Mouse (Mus musculus) mesoderm, embryonic 11.5 days (tissue): ENCODE data around the gene Ccdc180.

Experiments used
- DNase-seq: peaks from one replicate; pipeline ENCODE4 v3.0.0-alpha.2; 2012; ENCODE audit warnings: low read depth, low spot score

The Ccdc180 gene

GRCm38 (mm10) chr4:45890066-45890761 lies at the start of gene Ccdc180:
TSS of gene Ccdc180 (plus strand) at chr4:45890303.
- DNase-seq, result peak; percentile 83

DNA sequence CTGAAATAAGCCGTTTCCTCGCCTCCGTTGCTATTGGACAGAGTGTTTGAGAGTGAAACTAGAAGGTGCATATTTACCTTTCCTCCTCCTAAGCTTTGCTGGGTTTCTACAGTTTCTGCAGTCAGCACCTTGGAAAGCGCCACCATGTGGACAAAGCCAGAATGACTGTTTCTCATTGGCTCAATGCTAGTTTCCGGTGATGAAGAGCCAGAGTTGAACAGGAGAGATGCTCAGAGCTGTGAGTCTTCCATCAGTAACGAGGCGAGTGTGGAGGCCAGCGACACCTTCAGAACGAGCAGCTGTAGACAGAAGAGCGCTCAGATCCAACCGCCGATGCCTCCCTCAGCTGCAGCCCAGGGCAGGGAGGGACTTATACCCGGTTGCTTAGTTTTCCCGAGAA lies 45.7 kb upstream of the Ccdc180 start:
- peak; percentile 65 for DNase-seq

- DNase-seq, result no peak
Measured at GRCm38 (mm10) chr4:45846263-45846662, 43.8 kb upstream of the Ccdc180 start.

- no peak for DNase-seq
Measured at GRCm38 (mm10) chr4:45848109-45848824, 41.8 kb upstream of the Ccdc180 start, which contains the start of gene Stra6l. TSS of gene Stra6l (plus strand) at chr4:45848664.

DNA sequence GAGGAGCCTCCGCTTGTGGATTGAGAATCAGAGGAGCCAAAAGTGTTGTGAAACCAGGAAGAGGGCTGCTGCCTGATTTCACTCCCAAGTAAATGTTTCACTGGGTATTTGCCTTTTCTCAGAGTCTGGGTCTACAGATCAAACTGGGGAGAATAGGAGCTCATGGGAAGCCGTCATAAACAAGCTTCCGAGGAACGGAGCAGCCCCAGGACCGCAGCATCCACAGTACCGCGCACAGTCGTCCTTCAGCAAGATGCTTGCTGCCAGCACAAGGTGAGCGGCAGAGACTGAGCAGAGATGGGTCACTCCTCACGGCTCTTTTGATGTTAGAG lies 41.3 kb upstream of the Ccdc180 start:
- DNase-seq, result no peak

DNA sequence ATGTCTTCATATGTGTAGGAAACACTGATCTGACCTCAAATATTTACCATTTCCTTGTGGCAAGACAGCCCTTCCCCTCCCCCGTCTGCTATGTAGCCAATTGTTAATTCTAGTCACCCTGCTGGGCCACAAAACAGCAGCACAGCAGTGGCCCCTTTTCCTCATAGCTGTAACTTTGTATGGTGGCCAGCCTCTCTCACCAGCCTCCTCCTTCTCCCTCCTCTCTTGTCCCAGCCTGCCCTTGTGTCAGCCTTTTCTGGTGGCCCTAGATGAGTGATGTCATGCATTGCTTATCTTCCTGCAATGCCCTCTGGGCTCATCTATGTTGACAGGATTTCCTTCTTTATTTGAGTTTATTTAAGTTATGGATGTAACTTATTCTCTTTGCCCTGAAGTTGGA lies 40.7 kb upstream of the Ccdc180 start:
- no peak for DNase-seq

- DNase-seq, result peak; percentile 44
Measured at GRCm38 (mm10) chr4:45851640-45852051, 38.5 kb upstream of the Ccdc180 start.

GRCm38 (mm10) chr4:45853496-45854246 lies 36.4 kb upstream of the Ccdc180 start:
- no peak for DNase-seq

GRCm38 (mm10) chr4:45855803-45856424 lies 34.2 kb upstream of the Ccdc180 start:
- DNase-seq, result peak; percentile 77

DNA sequence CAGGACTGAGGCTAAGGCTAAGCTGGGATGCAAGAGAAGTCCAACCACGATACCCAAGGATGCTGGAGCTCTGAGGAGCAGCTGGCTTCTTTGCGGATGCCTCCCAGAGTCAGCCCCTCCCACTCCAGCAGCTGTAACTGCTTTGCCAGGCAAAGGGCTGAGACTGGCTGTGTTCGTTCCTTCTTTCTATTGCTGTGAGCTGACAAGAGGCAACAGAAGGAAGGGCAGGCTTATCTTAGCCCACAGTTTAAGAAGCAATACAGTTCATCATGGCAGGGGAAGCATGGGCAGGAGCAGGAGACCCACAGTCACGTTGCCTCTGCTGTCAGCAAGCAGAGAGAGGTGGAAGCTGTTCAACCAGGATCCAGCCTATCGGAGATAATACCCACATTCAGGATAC lies 28.9 kb upstream of the Ccdc180 start:
- DNase-seq, result no peak

GRCm38 (mm10) chr4:45867416-45867815 lies 22.7 kb upstream of the Ccdc180 start:
- no peak for DNase-seq

GRCm38 (mm10) chr4:45869021-45869815 lies 20.9 kb upstream of the Ccdc180 start:
- DNase-seq, result no peak

- DNase-seq, result no peak
Measured at GRCm38 (mm10) chr4:45872147-45872546, 18.0 kb upstream of the Ccdc180 start.

- DNase-seq, result peak; percentile 66
Measured at GRCm38 (mm10) chr4:45878929-45879328, 11.2 kb upstream of the Ccdc180 start.

DNA sequence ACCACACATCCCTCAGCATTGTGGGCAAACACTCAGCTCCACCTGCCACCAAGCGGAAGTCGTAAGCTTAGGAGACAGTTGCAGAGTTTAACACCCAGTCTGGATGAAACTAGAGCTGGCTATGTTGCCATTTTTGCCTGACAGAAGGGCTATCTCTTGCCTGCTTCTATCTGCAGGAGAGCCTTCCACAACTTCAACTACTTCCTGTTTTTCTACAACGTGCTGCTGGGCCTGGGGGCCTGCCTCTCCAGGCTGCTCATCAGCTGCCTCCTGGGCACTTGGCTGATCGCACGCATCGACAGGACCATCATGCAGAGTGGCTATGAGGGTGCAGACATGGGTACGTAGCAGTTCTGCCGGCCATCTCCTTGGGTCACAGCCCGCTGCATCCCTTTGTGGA lies 7.6 kb upstream of the Ccdc180 start:
- no peak for DNase-seq

GRCm38 (mm10) chr4:45883250-45883649 lies 6.9 kb upstream of the Ccdc180 start:
- DNase-seq, result no peak

DNA sequence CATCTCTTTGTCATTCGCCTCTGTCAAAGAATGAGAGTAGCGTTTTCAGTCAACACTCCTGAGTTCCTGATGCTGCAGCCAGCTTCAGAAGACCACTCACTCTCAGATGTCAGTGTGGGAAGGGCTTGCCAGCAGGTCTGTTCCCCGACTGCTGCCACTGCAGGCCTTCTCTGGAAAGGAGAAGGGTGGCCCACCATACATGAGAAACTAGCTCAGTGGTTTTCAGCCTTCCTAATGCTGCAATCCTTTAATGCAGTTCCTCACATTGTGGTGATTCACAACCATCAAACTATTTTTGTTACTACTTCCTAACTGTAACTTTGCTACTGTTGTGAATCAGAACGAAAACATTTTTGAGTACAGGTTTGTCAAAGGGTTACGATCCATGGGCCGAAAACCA lies 616 bp upstream of the Ccdc180 start:
- DNase-seq, result no peak

- DNase-seq, result no peak
Measured at GRCm38 (mm10) chr4:45896425-45897081, 6.5 kb downstream of the Ccdc180 start.

DNA sequence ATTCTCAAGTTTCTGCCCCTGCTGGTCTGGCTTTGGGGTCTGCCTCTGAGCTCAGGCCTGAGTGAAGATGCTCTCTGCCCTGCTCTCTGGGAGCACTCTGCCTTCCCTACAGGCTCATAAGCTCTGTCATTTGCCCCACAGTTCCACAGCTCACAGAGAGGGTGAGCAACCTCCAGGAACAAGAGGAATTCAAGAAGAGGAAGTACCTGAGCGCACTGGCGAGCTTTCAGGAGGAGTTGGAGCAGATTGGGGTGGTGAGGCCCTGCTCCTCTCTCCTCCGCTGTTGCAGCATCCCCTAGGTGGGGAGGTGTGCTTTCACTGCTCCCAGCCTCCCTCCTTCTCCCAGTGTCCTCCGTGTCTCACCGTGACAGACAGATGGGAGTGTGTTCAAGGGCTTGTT lies 8.3 kb downstream of the Ccdc180 start:
- no peak for DNase-seq

- no peak for DNase-seq
Measured at GRCm38 (mm10) chr4:45909256-45909655, 19.2 kb downstream of the Ccdc180 start.

DNA sequence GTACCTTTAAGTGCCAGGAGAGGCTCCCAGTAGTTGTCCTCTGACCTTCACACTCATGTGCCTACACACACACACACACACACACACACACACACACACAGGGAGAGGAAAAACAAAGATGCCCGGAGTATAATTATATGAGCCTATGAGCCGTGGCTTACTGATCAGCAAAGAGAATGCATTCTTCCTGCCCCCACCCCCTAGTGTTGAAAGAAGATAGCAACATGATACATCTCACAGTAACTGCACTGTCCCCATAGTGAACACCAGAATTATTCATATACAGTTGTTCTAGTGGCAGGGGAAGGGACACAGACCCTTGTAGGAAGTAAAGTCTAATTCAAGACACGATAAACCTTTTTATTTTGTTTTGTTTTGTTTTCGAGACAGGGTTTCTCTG lies 19.8 kb downstream of the Ccdc180 start:
- no peak for DNase-seq
